Comparison of ENCODE assay signal across 14 mouse cellular contexts in genomic region chr4:134997461-134998434, GRCm38 (mm10).
DNase-seq lines count a peak whose midpoint lies in the region; ATAC-seq lines count a peak whose summit lies in the region.
"Had no signal": no experiment of that assay in that cellular context is flagged by ENCODE, and none has a peak within 500 bp of the region (broad histone marks: within the 10 kb centered on the region; RNA-seq: fewer than 3 reads in every experiment).

No protein-coding gene starts in this region.

- H3K9me3 ChIP-seq in kidney, embryonic 14.5 days (ENCODE audit: control insufficient read depth, low read length) = no peaks in the 10 kb centered on the region
- H3K9me3 ChIP-seq in liver, embryonic 11.5 days (ENCODE audit: control insufficient read depth, low read length) = no peaks in the 10 kb centered on the region
- H3K9me3 ChIP-seq: embryonic facial prominence, embryonic 12.5 days; forebrain, embryonic 13.5 days; limb, embryonic 12.5 days had no signal

- no peaks in the 10 kb centered on the region for H3K36me3 ChIP-seq in kidney, embryonic 14.5 days (ENCODE audit: control insufficient read depth, insufficient read depth, low read length)
- no peaks in the 10 kb centered on the region for H3K36me3 ChIP-seq in liver, embryonic 11.5 days (ENCODE audit: control insufficient read depth, insufficient read depth, low read length)
- H3K36me3 ChIP-seq: embryonic facial prominence, embryonic 12.5 days; limb, embryonic 12.5 days had no signal

- no peak overlapping the region for H3K4me2 ChIP-seq in kidney, embryonic 14.5 days (replicated peaks; ENCODE audit: low read depth, low read length)
- H3K4me2 ChIP-seq in liver, embryonic 11.5 days = no peak overlapping the region
- H3K4me2 ChIP-seq: embryonic facial prominence, embryonic 12.5 days; forebrain, embryonic 13.5 days; heart, embryonic 11.5 days; limb, embryonic 12.5 days; lung, embryonic 14.5 days had no signal

- no peak overlapping the region for H3K27ac ChIP-seq in kidney, embryonic 14.5 days (ENCODE audit: low read depth, low read length)
- no peak overlapping the region for H3K27ac ChIP-seq in liver, embryonic 11.5 days (ENCODE audit: low read depth, low read length)
- H3K27ac ChIP-seq: embryonic facial prominence, embryonic 12.5 days; forebrain, embryonic 13.5 days; limb, embryonic 12.5 days had no signal

- ATAC-seq in kidney, embryonic 14.5 days (ENCODE audit: low FRiP score, low TSS enrichment) = no peak
- no peak for ATAC-seq in liver, embryonic 11.5 days (replicated peaks; ENCODE audit: low FRiP score)
- ATAC-seq: forebrain, embryonic 13.5 days had no signal

- peak; percentile 9 for DNase-seq in kidney, adult 11 months
- DNase-seq in adrenal gland, adult 8-10 months = peak; percentile 36
- DNase-seq in induced T-regulatory cell, adult 2 months (ENCODE audit: low read depth) = peak; percentile 59
- peak; percentile 38 for DNase-seq in thymus, postnatal 25 days
- DNase-seq in adipocyte (ENCODE audit: low spot score) = no peak
- DNase-seq in liver, embryonic 11.5 days (ENCODE audit: low spot score) = no peak
- DNase-seq in urinary bladder, postnatal 25 days (ENCODE audit: low spot score) = no peak
- DNase-seq: lung, embryonic 14.5 days; spleen, adult 18-20 months had no signal

- peaks cover 3% of the 10 kb centered on the region; the same call in 1 of the 2 replicates for H3K4me1 ChIP-seq in kidney, embryonic 14.5 days (ENCODE audit: control insufficient read depth, insufficient read depth, low read length)
- H3K4me1 ChIP-seq in liver, embryonic 11.5 days (replicated peaks; ENCODE audit: control insufficient read depth, insufficient read depth, low read length) = peaks cover 7% of the 10 kb centered on the region

- H3K9ac ChIP-seq in kidney, embryonic 14.5 days (ENCODE audit: low read depth, low read length) = no peak overlapping the region
- H3K9ac ChIP-seq in liver, embryonic 11.5 days (ENCODE audit: low read depth, low read length) = no peak overlapping the region
- H3K9ac ChIP-seq: embryonic facial prominence, embryonic 12.5 days; forebrain, embryonic 13.5 days; limb, embryonic 12.5 days; lung, embryonic 14.5 days had no signal

- no peak overlapping the region for H3K4me3 ChIP-seq in kidney, embryonic 14.5 days (ENCODE audit: low read length)
- no peak overlapping the region for H3K4me3 ChIP-seq in liver, embryonic 11.5 days (ENCODE audit: low read depth, low read length)
- H3K4me3 ChIP-seq: embryonic facial prominence, embryonic 12.5 days; forebrain, embryonic 13.5 days; limb, embryonic 12.5 days had no signal

- H3K27me3 ChIP-seq in kidney, embryonic 14.5 days (ENCODE audit: control insufficient read depth, insufficient read depth, low read length) = no peaks in the 10 kb centered on the region
- peaks cover 14% of the 10 kb centered on the region for H3K27me3 ChIP-seq in liver, embryonic 11.5 days (replicated peaks; ENCODE audit: control insufficient read depth, insufficient read depth, low read length)
- H3K27me3 ChIP-seq: embryonic facial prominence, embryonic 12.5 days had no signal

- WGBS in kidney, embryonic 14.5 days = 89% methylated on average over 26 of the region's 26 CpGs
- 77% methylated on average over 26 of the region's 26 CpGs for WGBS in liver, embryonic 11.5 days

Comparison
In these comparisons a context has a peak if more than half of its experiments do, and no peak if none do; other contexts are left out.
1. DNase-seq: peak in kidney, adult 11 months (single experiment), adrenal gland, adult 8-10 months (single experiment), induced T-regulatory cell, adult 2 months (single experiment) and thymus, postnatal 25 days (single experiment); none in adipocyte (single experiment), liver, embryonic 11.5 days (single experiment) and urinary bladder, postnatal 25 days (single experiment).